21 mouse cellular contexts compared by ENCODE assay signal in the genomic region with DNA sequence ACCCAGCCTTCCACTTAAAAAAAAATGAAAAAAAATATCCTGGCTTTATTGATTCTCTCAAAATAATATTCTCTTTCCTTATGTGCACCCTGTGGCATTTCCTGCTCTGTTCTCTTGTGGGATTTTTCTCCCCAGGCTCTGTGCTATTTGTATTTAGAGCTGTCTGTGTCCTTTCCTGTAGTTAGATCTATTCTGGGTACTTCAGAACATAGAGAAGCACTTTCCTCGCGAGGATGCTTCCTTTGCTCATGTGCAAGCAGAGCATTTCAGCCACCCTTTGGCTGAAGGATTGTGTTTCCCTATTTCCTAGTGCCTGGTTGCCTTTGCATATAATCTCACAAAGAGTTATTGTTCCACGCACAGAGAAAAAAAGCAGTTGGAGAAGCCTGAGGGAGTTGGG. TPM values are rescaled to one million over a fixed set of nuclear protein-coding genes. Genes with fewer than 3 reads are reported as not detected.
"Had no signal": no experiment of that assay in that cellular context is flagged by ENCODE, and none has a peak within 500 bp of the region (broad histone marks: within the 10 kb centered on the region; RNA-seq: fewer than 3 reads in every experiment).

No protein-coding gene starts in this region.

- H3K27me3 ChIP-seq: midbrain, embryonic 12.5 days; neural tube, embryonic 12.5 days; neural tube, embryonic 15.5 days had no signal

- H3K4me3 ChIP-seq: midbrain, embryonic 10.5 days; midbrain, embryonic 12.5 days; myocyte; neural tube, embryonic 12.5 days; neural tube, embryonic 15.5 days had no signal

- H3K9me3 ChIP-seq: midbrain, embryonic 10.5 days; midbrain, embryonic 12.5 days; neural tube, embryonic 12.5 days; neural tube, embryonic 15.5 days had no signal

- H3K4me1 ChIP-seq: midbrain, embryonic 10.5 days; neural tube, embryonic 12.5 days; neural tube, embryonic 15.5 days had no signal

- H3K36me3 ChIP-seq: midbrain, embryonic 10.5 days; midbrain, embryonic 12.5 days; neural tube, embryonic 12.5 days; neural tube, embryonic 15.5 days had no signal

- H3K27ac ChIP-seq: midbrain, embryonic 10.5 days; midbrain, embryonic 12.5 days; neural tube, embryonic 12.5 days; neural tube, embryonic 15.5 days had no signal

- H3K4me2 ChIP-seq: lung, embryonic 14.5 days; midbrain, embryonic 12.5 days; neural tube, embryonic 12.5 days; neural tube, embryonic 15.5 days had no signal

- DNase-seq: lung, adult 18-20 months; lung, embryonic 14.5 days; lung, postnatal 10 days; lung, postnatal 4 days; midbrain, embryonic 14.5 days; retina, postnatal 1 day; right cerebral cortex, adult 18-20 months; right cerebral cortex, postnatal 25 days; right cerebral cortex, postnatal 4 days; spleen, adult 18-20 months; thymus, adult 2 months; thymus, postnatal 25 days; thymus, postnatal 4 days had no signal

- ATAC-seq: midbrain, embryonic 16.5 days had no signal

- H3K9ac ChIP-seq: lung, embryonic 14.5 days; midbrain, embryonic 12.5 days; neural tube, embryonic 12.5 days; neural tube, embryonic 15.5 days had no signal

RNA-seq across cellular contexts. Expression of a gene that starts 58.6 kb away (rescaled TPM):
- total RNA-seq: megakaryocyte, adult 5-6 weeks; megakaryocyte-erythroid progenitor cell, adult 5-6 weeks had no signal
